Mouse (Mus musculus): ENCODE data around the gene Hif1an.

Hif1an gene

DNA sequence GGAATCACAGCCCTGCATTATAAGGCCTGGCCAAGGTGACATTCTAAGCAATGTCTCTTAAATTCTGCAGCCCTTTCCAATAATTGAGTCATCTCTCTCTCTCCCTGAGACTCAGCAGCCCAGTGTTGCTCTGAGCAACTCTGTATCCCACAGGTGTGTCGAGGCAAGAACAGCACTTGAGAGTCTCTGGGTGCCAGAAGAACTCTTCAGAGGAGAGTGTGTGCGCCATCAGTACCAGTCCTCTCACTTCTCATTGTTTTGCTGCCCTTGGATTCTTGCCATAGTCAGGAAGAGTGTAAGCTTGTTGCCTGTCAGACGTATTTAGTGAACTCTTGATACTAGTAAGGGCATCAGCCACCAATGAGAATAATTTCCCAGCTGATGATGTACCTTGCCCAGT lies 5.1 kb downstream of the Hif1an start:
- DNase-seq = no peak

DNA sequence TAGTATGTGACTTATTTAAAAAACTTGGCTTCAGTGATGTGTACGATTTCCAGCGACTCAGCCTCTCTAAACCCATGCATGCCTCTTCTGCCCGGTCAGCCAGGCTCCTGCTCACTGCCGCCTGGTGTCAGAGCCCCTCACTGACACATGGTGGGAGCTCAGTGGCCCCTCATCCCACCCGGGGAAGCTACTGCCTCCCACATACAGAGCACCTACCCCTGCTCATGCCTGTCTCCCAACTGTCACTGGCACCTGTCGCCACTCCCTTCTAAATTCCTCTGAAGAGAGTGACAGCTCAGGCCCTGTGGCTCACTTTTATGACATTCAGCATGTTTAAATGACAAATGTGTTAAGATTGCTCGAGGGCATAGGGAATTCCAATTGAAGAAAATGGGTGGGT lies 13.6 kb downstream of the Hif1an start:
- no peak for DNase-seq

DNA sequence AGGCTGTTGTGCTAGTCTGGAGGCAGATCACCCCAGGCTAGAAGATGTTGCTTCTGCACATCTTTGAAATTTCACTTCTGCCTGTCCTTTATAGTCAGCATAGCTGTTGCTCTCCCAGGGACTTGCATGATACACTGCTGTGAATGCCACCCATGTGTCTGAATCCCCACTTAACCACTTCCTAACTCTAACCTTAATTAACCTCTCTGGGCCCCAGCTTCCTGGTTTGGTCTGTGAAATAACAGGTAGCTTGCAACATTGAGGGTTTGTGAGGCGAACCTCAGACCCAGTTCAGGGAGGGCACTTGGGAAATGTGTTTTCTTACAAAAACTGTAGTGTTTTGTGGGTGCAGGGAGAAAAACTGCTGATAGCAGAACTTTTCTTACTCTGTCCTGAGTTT lies 15.4 kb downstream of the Hif1an start:
- DNase-seq = no peak

DNA sequence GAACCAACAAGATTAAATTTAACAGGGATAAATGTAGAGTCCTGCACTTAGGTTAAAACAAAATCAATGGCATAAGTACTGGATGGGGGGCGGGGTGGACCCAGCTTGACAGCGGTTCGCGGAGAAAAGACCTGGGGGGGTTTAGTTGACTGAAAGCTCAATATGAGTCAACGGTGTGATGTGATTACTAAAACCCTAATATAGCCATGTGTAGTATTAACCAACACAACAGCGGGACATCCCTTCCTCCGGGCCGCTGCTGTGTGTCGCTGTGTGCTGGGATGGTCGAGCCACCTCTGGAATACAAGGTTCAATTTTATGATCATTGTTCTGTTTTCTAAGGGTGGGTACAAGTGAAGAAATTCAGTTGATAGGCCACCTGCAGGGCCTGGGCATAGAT lies 19.5 kb downstream of the Hif1an start:
- no peak for DNase-seq

DNA sequence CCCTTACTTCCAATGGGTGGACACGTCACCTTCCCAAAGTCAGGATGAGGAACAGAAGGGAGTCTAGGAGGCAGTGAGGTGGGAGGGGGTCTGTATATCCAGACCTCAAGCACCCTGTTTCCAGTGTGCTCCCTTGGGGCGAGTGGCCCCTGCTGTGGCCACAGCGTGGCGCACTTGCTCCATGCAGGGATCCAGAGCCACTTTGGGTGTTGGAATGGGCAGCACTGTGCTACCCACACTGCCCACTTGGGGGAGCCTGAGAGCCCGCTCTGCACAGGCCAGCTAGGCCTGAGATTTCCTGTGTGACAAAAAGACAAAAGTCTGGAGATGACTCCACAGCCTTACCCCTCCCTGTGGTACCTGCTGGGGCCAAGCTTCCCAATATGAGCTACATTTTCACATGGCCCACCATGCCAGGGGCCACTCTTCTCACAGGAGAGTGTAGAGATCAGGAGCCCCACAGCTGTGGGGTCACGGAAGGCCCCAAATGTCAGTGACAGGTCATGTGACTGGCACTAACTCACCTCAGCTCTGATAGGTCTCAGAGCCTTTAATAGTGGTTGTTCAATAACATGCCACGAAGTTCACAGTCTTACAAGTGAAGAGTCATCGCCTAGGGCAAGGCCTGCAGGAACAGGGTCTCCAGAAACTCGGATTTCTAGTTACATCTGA lies 20.1 kb downstream of the Hif1an start:
- peak; percentile 96 to 98 for DNase-seq

DNA sequence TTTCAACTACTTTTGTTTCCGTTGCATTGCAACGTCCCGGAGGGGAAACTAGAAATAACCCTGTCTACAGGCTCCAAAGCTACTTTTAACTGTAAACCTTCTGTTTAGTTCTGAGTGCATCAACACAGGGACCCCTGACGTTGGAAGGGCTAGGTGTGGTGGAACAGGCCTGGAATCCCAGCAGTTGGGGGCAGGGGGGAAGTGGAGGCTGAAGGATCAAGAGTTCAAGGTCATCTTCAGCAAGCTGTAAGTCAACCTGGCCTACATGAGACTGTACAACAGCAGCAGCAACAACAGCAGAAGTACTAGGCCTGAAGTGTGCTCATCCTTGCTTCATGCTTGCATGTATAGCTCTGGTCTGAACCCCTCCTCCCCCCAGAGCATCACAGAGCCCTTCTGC lies 25.4 kb downstream of the Hif1an start:
- no peak for DNase-seq

DNA sequence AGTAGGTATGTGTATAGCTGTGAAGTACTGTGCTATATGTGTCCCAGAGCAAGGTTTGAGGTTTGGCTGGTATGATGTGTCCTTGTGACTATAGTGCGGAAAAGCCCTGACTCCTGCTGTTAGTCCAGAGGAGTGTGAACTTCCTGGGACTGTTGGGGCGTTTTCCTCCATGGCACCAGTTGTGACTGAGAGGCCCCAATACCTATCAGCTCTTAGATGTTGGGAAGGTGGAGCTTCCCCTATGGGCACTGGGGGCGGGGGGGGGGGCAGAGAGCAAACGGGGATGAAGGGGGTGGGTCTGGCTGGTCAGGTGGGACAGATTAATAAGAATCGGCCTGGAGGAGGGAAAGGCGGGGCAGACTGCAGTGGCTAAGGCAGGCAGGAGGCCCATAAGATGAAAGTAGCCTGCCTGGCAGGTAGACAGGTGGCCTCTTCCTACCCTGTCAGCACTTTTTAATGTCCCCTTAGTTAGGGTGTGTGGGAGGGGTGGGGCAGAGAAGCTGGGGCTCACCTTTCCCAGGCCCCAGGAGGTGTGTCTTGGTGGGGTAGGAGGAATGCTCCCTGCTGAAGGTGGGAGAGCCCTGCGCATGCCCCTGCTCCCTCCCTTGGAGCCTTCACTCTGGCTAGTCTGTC lies 27.1 kb downstream of the Hif1an start:
- DNase-seq = no peak

DNA sequence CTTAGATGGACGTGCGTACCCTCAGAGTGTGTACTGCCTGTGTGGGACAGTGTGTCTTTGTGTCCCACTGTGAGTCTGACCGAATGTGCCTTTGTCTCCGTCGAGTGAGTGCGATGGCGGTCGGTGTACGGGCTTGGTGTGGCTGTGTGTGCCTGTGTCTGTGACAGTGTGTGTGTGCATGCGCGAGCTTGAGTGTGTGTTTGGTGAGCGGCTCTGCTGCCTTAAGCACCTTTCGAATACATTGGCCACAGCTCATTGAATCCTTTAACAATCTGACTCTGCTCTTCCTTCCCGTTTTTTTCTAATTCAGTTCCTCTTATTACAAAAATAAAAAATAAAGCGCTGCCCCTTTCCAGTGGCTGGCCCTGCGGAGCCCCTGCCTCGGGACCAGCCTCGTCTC lies 28.3 kb downstream of the Hif1an start:
- DNase-seq = no peak

DNA sequence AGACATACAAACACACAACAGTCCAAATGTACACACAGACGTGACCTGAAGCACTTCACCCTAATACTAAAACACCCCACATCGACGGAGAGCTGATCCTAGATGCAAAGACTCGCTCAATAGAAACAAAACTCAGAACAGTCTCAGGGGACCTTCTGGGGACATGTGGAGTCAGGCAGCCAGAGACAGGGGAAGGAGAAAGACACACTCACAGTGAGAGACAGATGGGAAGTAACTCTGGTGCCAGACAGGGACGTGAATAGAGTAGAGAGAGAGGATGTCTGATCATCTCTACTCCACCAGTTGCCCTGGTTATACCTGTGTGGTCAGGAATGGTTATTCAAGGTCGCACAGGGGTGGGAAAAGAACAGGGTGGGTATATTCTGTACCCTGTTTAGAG lies 29.0 kb downstream of the Hif1an start:
- no peak for DNase-seq

DNA sequence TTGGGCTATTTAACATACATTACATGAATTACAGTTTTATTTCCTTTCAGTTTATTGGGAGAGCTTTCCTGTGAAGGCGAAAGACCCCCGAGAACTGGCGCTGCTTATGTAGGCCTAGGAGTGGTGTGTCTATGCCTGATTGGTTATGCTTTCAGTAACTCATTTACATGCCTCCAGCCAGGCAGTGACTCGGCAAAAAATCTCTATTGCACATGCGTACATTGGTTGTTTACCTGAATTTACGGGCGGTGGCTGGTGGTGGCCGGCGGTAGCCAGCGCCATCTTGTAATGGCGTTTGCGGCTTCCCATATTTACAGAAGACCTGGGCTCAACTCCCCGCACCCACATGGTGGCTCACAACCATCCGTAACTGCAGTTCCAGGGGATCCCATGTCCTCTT lies 31.5 kb downstream of the Hif1an start:
- DNase-seq = no peak

DNA sequence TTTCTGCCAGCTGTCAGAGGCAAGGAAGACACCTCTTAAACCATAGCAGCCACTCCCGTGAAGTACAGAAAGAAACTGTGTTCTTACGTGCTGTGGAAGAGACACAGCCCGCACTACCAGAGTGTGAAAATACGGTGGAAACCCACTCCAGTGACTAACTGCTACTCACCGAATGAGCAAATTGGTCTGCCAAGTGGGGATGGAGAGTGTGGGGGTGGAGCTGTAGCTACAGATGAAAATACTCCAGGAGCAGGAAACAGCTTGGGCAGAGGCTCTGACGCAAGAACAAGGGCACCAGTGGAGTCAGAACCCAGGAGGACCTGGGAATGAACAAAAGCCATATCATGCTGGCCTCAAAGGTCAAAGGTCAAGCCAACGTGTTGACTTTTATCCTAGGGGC lies 55.5 kb downstream of the Hif1an start:
- DNase-seq = no peak

All from cerebellum, postnatal 14 days (tissue).